15 mouse cellular contexts compared by ENCODE assay signal in genomic region chr8:117771115-117771836, GRCm38 (mm10). TPM values are rescaled to one million over a fixed set of nuclear protein-coding genes. Genes with fewer than 3 reads are reported as not detected.
DNase-seq lines count a peak whose midpoint lies in the region; ATAC-seq lines count a peak whose summit lies in the region.
"Had no signal": no experiment of that assay in that cellular context is flagged by ENCODE, and none has a peak within 500 bp of the region (broad histone marks: within the 10 kb centered on the region; RNA-seq: fewer than 3 reads in every experiment).

No protein-coding gene starts in this region.

- 41% methylated on average over 9 of the region's 9 CpGs for WGBS in liver, embryonic 12.5 days (ENCODE audit: insufficient replicate concordance)
- 65% methylated on average over 9 of the region's 9 CpGs for WGBS in stomach, embryonic 14.5 days
- 93% methylated on average over 9 of the region's 9 CpGs for WGBS in forebrain, embryonic 14.5 days

- no peak overlapping the region for H3K9ac ChIP-seq in liver, embryonic 12.5 days
- H3K9ac ChIP-seq in stomach, embryonic 14.5 days (replicated peaks; ENCODE audit: low read depth, low read length), result no peak overlapping the region
- H3K9ac ChIP-seq in forebrain, embryonic 14.5 days (ENCODE audit: low read length), result no peak overlapping the region
- H3K9ac ChIP-seq: forebrain, embryonic 12.5 days; heart, embryonic 12.5 days; limb, embryonic 12.5 days; lung, embryonic 15.5 days had no signal

- DNase-seq in MEL-GATA-1-ER (ENCODE audit: extremely low read depth, low read depth), result peak; percentile 29
- peak; percentile 52 for DNase-seq in c-Kit-positive CD71-positive TER-119-positive erythroid progenitor cells, embryonic 14.5 days (ENCODE audit: low spot score)
- DNase-seq in forebrain, embryonic 14.5 days (ENCODE audit: low spot score), result no peak
- DNase-seq in spleen, adult 18-20 months, result no peak
- DNase-seq in gastrocnemius, postnatal 4 days (ENCODE audit: low spot score in 2 of 2), result no peak
- DNase-seq: cerebellum, adult 18-20 months; cerebellum, postnatal 36 days had no signal

- H3K36me3 ChIP-seq in liver, embryonic 12.5 days, result no peaks in the 10 kb centered on the region
- no peaks in the 10 kb centered on the region for H3K36me3 ChIP-seq in stomach, embryonic 14.5 days (ENCODE audit: control insufficient read depth, insufficient read depth, low read length)
- H3K36me3 ChIP-seq in forebrain, embryonic 14.5 days (ENCODE audit: control insufficient read depth, insufficient read depth, low read length), result no peaks in the 10 kb centered on the region
- H3K36me3 ChIP-seq: forebrain, embryonic 12.5 days; heart, embryonic 12.5 days; limb, embryonic 12.5 days; lung, embryonic 15.5 days had no signal

- H3K4me3 ChIP-seq in liver, embryonic 12.5 days, result no peak overlapping the region
- no peak overlapping the region for H3K4me3 ChIP-seq in stomach, embryonic 14.5 days (ENCODE audit: low read depth, low read length)
- no peak overlapping the region for H3K4me3 ChIP-seq in forebrain, embryonic 14.5 days (ENCODE audit: low read depth, low read length)
- H3K4me3 ChIP-seq: forebrain, embryonic 12.5 days; heart, embryonic 12.5 days; limb, embryonic 12.5 days; lung, embryonic 15.5 days had no signal

- peak overlapping the region; percentile 50 for H3K4me2 ChIP-seq in liver, embryonic 12.5 days
- H3K4me2 ChIP-seq in stomach, embryonic 14.5 days (replicated peaks; ENCODE audit: low read depth, low read length), result no peak overlapping the region
- H3K4me2 ChIP-seq in forebrain, embryonic 14.5 days (ENCODE audit: low read length), result no peak overlapping the region
- H3K4me2 ChIP-seq: forebrain, embryonic 12.5 days; heart, embryonic 12.5 days; limb, embryonic 12.5 days; lung, embryonic 15.5 days had no signal

- peaks cover 51% of the 10 kb centered on the region for H3K4me1 ChIP-seq in liver, embryonic 12.5 days
- H3K4me1 ChIP-seq in stomach, embryonic 14.5 days (ENCODE audit: control insufficient read depth, insufficient read depth, low read length), result no peaks in the 10 kb centered on the region
- H3K4me1 ChIP-seq in forebrain, embryonic 14.5 days (ENCODE audit: control insufficient read depth, insufficient read depth, low read length), result no peaks in the 10 kb centered on the region
- H3K4me1 ChIP-seq: forebrain, embryonic 12.5 days; heart, embryonic 12.5 days; limb, embryonic 12.5 days; lung, embryonic 15.5 days had no signal

- H3K9me3 ChIP-seq in liver, embryonic 12.5 days (replicated peaks), result no peaks in the 10 kb centered on the region
- no peaks in the 10 kb centered on the region for H3K9me3 ChIP-seq in stomach, embryonic 14.5 days (ENCODE audit: control insufficient read depth, low read depth, low read length)
- H3K9me3 ChIP-seq in forebrain, embryonic 14.5 days (replicated peaks; ENCODE audit: control insufficient read depth, low read length), result no peaks in the 10 kb centered on the region
- H3K9me3 ChIP-seq: forebrain, embryonic 12.5 days; heart, embryonic 12.5 days; limb, embryonic 12.5 days; lung, embryonic 15.5 days had no signal

- H3K27ac ChIP-seq in liver, embryonic 12.5 days, result peak overlapping the region; percentile 83
- no peak overlapping the region for H3K27ac ChIP-seq in stomach, embryonic 14.5 days (ENCODE audit: low read length)
- H3K27ac ChIP-seq in forebrain, embryonic 14.5 days (ENCODE audit: low read depth, low read length), result no peak overlapping the region
- H3K27ac ChIP-seq: forebrain, embryonic 12.5 days; limb, embryonic 12.5 days; lung, embryonic 15.5 days had no signal

- peak; percentile 91 for ATAC-seq in liver, embryonic 12.5 days
- peak; percentile 57; the same call in 1 of the 2 replicates for ATAC-seq in stomach, embryonic 14.5 days (ENCODE audit: insufficient number of reproducible peaks, insufficient read depth, low FRiP score, low read depth)
- ATAC-seq in forebrain, embryonic 14.5 days, result no peak
- ATAC-seq: hindbrain, embryonic 16.5 days; midbrain, embryonic 16.5 days had no signal

- 0 out of 2 replicates have a peak, but pooled peaks cover 3% of the 10 kb centered on the region for H3K27me3 ChIP-seq in liver, embryonic 12.5 days (replicated peaks)
- H3K27me3 ChIP-seq in stomach, embryonic 14.5 days (ENCODE audit: control insufficient read depth, insufficient read depth, low read length), result no peaks in the 10 kb centered on the region
- H3K27me3 ChIP-seq in forebrain, embryonic 14.5 days (replicated peaks; ENCODE audit: control insufficient read depth, insufficient read depth, low read length), result no peaks in the 10 kb centered on the region
- H3K27me3 ChIP-seq: forebrain, embryonic 12.5 days; heart, embryonic 12.5 days; limb, embryonic 12.5 days; lung, embryonic 15.5 days had no signal

RNA-seq across cellular contexts. Expression of gene Mphosph6, which starts 30.5 kb away (rescaled TPM):
- polyA plus RNA-seq in liver, embryonic 12.5 days (2016; fragmentation: Nextera tagmentation; extraction: Ambion mirVana), result 48.8 and 50.0 TPM in 2 replicates
- polyA plus RNA-seq in stomach, embryonic 14.5 days (2014; fragmentation: Nextera tagmentation; extraction: Ambion mirVana), result 60.1 and 61.4 TPM in 2 replicates
- 41.9 and 43.4 TPM in 2 replicates for polyA plus RNA-seq in forebrain, embryonic 14.5 days (2014; fragmentation: Nextera tagmentation; extraction: Ambion mirVana)
- 10 to 100 TPM; 19.8 to 24.7 TPM for total RNA-seq in gastrocnemius, postnatal 4 days (2021)

Comparison
In these comparisons a context has a peak if more than half of its experiments do, and no peak if none do; other contexts are left out.
1. DNase-seq: peak in MEL-GATA-1-ER (single experiment) and c-Kit-positive CD71-positive TER-119-positive erythroid progenitor cells, embryonic 14.5 days (single experiment); none in forebrain, embryonic 14.5 days (single experiment), spleen, adult 18-20 months (0 of 2) and gastrocnemius, postnatal 4 days (0 of 2).